Mouse (Mus musculus): ENCODE results near the gene Defb42.

DNA sequence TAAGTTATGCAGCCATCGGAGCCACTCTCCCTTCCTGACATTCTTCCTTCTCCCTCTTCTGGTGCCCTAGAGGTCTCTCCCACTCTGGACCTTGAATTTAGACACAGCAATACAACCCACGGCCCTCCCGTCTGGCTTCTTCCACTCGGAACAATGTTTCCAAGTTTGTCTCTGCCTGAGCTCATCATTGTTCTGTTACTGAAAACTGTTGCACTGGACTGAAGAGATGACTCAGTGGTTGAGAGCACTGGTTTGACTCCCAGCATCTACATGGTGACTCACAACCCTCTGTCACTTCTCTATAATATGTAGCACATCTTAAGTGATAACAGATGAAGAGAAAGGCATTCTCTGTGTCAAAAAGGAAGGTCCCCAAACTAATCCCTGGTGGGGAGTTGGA lies 32.1 kb upstream of the Defb42 start:
- TF ChIP-seq CTCF (IDR thresholded peaks at IDR 0.05; ENCODE audit: low read depth) (no peak), EP300 (IDR thresholded peaks at IDR 0.05; ENCODE audit: low read depth) (no peak)

Data from liver, embryonic 14.5 days (tissue).